Mouse (Mus musculus): ENCODE measurements around the gene Entpd2. TPM values are rescaled to one million over a fixed set of nuclear protein-coding genes. Genes with fewer than 3 reads are reported as not detected.
A peak's percentile ranks its signal among the peaks of the same experiment; 100 is the strongest.

The Entpd2 gene
- total RNA-seq (2021): 10 to 100 TPM; 14.9 to 16.1 TPM

DNA sequence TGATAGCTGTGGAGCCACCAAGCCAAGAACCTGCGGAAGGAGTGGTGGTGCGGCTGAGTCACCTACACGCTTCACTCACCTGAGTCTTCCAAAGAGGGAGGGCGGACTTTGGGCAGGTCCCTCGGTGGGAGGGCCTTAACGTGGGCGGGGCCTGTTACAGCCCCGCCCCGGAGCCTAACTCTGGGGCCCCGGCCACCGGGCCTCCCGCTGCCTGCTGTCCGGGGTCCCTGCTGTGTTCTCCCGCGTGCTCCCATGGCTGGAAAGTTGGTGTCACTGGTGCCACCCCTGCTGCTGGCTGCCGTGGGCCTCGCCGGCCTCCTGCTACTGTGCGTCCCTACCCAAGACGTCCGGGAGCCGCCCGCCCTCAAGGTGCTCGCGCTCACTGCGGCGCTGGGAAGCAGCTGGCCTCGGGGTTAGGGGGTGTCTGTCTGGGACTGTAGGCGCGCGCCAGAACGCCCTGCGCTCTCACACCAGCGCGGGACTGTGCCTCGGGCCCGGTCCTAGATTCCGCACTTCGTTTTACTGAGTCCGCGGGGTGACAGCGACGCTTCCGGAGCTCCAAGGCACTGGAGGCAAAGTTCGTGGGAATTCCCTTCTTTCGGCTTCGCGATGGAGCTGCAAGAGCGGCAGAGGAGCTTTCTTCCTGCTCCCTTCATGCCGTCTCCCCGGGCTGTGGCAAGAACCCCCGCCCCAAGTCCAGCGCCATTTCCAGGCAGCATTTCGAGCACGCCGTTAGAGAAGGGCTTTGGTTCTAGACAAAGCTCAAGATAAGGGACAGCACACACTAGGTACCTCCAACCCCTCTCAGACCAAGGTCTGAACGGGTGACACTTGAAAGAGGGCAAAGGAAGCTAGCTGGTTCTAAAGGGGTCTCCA lies at the start of gene Entpd2:
Entpd2 (plus strand) TSS at position 154 of the 876 bp plus-strand sequence.
- no peak for DNase-seq

DNA sequence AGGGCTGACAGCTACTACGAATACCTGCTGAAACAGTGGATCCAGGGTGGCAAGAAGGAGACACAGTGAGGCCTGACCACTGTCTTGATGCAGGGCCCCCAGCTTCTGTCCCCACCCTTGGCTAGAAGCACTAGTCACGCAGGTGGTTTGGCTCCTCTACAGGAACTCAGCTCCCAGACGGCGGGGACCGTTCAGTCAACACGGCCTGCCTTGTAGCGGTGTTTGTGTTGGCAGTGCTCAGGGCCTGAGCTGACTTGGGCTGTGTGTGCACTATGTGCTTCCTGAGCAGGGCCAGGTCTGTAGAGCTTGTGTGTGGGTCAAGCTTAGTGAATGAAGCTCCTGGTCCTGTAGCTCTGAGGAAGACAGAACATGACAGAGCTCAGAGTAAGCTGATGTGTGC lies 47.5 kb upstream of the Entpd2 start:
- no peak for DNase-seq

DNA sequence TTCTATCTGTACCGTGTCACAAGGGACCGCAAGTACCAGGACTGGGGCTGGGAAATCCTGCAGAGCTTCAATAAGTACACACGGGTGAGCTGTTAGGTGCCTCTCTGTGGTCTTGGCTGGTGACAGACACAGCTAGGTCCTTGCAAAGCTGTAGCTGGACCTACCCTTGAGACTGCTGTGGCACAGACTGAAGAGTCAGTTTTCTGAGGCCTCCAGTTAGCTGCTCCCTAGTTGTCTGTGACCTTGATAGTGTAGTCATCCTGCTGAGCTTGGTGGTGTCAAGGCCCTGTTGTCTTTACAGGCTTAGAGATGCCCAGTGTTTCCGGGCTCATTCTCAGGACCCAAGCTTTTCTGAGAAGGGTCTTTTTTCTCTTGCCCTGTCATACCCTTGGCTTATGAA lies 46.2 kb upstream of the Entpd2 start:
- DNase-seq: no peak

- no peak for DNase-seq
These were observed 45.0 kb upstream of the Entpd2 start for GRCm38 (mm10) chr2:25350701-25351100.

DNA sequence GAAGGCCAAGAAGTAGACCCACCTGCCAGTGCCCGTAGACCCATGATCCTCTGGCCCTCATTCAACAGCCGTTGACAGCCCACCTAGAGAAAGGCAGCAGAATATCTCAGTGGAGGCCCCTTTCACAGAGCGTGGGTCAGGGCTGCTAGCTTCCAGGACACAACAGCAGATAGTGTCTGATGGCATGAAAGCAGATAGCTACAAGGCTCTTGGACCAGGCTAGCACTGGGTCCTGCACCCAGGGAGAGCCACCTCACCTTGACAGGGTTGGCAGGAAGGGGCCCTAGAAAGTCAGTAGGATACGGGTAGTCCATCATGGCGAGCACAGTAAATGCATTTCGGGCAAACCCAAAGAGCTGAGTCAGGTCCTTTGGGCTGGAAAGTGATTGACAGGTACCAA lies 41.5 kb upstream of the Entpd2 start:
- DNase-seq: no peak

DNA sequence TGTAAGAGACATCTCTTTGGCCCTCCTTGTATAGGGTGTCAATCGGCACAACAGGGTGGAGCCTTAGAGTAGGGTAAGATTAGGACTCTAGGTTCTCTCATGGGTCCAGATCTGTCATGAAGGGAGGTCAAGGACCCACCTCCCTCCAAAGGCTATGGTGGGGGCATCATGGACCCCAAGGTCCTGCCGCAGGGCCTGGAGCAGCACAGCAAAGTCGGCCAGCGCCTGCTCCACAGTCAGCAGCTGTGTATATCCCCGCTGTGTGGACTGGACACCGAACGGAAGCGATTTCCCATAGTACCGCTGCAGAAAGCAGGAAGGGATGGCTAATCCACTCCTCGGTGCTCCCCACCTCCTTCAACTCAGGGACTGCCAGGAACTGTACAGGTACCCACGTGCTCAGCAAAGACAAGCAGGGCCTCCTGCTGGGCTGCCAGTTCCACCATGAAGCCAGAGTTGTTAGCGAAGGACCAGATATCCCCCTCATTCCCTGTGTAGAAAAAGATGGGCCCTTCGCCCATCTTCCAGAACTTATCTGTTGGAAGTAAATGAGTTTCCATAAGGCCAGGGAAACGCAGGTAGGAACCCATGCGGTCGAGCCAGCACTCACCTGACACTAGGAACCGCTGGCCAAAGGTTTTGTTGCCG lies 40.1 kb upstream of the Entpd2 start:
- no peak for DNase-seq

DNA sequence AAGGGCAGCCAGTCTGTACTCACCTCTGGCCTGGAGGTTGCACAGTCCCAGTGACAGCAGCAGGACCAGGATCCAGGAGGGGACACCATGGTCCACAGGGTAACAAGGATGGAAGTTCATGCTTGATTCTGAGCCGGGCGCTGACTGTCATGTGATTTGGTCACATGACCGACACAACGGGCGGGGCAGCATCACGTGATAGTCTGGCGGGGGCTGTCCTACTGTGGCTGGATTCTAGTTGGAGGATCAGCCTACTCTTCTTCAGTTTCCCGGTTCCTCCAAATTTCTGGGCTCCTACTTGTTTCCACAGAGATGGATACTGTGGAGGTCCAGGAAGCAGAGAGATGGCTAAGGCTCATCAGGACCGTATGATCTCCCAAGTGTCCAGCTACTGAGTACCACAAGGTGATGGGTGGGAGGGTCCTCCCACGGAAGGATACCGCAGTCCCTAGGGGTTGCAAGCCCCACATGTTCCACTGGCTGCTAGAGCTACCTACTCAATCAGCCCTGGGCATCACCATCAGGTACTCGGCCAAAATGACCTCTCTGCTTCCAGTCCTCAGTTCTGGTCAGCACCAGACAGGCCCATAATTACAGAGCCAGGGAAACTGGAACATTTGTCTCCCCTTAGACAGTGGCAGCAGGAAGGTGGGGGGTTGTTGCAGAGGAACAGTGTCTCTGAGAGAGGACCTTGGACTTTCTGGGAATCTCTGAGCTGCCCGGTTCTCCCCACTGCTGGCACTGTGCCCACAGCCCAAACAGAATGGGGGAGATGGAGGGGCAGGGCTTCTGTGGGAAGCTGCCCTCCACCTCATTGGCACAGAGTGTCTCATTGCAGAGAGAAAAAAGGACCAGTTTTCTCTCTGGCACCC lies 39.2 kb upstream of the Entpd2 start, which contains the start of gene Dpp7:
Dpp7 (minus strand) TSS at position 152 of the 872 bp plus-strand sequence.
- peak; percentile 78 to 80 for DNase-seq

GRCm38 (mm10) chr2:25359848-25360247 lies 35.8 kb upstream of the Entpd2 start:
- no peak for DNase-seq

- DNase-seq: no peak
These were observed 32.0 kb upstream of the Entpd2 start for GRCm38 (mm10) chr2:25363478-25364178.

DNA sequence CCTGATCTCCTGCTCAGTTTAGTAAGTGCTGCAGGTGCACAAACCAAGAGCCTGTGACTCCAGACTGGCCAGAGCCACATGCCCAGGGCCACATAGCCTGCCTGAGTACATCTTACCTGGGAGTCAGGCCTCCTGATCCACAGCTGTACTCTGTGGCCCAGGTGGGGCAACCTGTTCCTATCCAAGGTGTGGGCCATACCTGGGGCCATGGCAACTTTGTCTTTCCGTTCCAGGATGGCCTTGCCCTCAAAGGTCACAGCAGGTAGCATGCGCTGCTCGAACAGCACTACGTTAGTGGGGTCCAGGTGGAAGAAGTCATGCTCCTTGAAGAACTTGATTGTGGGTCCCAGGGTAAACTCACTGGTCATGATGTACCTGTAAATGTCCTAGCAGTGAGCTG lies 31.4 kb upstream of the Entpd2 start:
- DNase-seq: no peak

GRCm38 (mm10) chr2:25364761-25365090 lies 30.9 kb upstream of the Entpd2 start:
- no peak for DNase-seq

GRCm38 (mm10) chr2:25365091-25365761 lies 30.4 kb upstream of the Entpd2 start, which contains the start of gene Uap1l1:
Gene Uap1l1, minus strand, starts transcription at chr2:25365682.
- peak; percentile 47 to 55 for DNase-seq

GRCm38 (mm10) chr2:25369996-25370395 lies 25.7 kb upstream of the Entpd2 start:
- no peak for DNase-seq

- DNase-seq: peak; percentile 87 to 88
These were observed 23.7 kb upstream of the Entpd2 start, which contains the start of gene Sapcd2 for GRCm38 (mm10) chr2:25371764-25372643. Gene Sapcd2, plus strand, starts transcription at chr2:25372321.

- DNase-seq: no peak
These were observed 22.9 kb upstream of the Entpd2 start for GRCm38 (mm10) chr2:25372644-25373391.

DNA sequence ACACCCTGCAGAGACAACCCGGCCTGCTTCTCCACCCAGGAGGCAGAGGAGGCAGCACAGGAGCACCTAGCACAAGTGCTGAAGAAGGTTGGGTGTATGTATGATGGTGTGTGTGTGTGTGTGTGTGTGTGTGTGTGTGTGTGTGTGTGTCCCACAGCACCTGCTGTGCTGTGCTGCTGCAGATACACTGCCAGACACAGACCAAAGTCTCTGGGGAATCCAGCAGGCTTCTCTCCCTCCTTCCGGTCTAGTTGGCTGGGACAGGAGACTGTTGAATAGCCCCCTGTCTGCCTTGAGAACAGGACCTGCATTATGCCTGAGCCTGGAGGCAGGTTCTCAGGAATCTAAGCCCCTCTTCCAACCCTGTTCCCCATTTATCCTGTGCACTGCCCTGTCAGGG lies 22.2 kb upstream of the Entpd2 start:
- DNase-seq: no peak

DNA sequence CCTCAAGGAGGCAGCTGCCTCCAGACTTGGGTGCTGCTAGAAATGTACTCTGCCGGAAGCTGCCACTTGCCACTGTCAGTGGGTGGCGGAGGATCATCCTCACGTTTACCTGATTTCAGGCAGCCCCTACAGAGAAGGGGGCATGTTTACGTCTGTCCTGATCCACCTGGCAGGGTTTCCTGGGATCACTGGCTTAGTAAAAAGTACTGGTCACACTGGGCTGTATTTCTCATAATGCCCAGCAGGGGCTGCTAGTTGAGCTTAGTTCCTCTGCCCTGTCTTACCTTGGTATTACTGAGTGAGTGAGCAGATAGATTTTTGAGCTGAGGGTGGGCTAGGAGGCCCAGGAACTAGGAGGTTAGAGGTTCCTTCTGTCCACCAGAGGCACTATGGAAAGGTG lies 19.1 kb upstream of the Entpd2 start:
- no peak for DNase-seq

DNA sequence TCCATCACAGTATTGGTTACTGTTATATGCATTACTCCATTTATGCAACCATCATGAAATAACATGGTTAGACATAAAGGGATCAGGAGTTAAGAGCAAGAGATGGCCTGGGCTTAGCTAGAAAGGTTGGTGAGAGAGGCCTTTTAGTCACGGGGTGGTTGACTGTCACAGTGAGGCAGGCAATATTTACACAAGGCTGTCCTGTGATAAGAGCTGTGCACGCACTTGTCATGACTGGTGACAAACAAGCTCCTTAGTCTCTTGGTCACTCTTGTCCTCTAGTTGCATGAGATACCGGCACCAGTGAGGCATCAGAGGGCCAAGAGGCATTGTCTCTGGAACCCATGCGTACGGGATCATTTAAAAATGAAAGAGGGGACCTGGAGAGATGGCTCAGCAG lies 11.2 kb upstream of the Entpd2 start:
- no peak for DNase-seq

DNA sequence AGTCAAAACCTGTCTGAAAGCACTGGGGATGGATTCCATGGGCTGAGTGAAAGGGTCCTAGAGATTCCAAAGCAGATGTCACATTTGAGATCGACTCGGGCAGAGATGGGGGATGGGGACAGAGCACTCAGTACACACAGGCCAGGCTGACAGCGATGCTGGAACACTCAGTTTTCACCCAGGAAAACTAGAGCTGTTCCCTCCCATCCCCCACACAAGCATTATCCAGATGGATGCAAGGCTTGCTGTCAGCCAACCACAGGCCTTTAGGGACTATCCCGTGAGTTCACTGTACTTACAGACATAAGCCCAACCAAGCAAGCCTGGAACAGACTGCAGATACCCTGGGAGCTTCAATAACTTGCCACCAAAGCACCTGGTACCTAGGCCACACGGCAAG lies 4.4 kb upstream of the Entpd2 start:
- no peak for DNase-seq
